Mouse (Mus musculus) urinary bladder, postnatal 4 days (tissue): ENCODE measurements around the gene Ibsp.

ENCODE experiments used
- DNase-seq, 2 experiments: peaks; one replicate each; pipeline ENCODE4 v3.0.0; 2021 to 2022; ENCODE audit warnings: low spot score in 2 of 2

The Ibsp gene

DNA sequence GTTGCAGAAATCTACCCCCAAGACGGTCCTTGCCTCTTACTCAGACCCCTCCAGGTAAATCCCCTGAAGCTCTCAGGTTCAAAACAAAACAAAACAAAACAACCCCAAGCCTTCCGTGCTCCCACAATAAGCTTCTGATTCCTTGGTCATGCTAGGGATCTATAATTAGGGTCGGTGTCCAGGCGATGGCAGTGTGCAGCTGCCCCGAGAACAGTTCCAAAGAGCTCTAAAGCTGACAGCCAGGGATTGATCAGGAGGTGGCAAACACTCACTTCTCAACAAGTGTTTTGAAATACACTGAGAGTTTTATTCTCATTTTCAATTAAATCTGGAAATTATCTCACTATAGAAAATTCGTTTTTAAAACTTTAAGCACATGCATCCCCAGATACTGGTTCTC is 43.9 kb downstream of the Ibsp start:
- no peak for DNase-seq

DNA sequence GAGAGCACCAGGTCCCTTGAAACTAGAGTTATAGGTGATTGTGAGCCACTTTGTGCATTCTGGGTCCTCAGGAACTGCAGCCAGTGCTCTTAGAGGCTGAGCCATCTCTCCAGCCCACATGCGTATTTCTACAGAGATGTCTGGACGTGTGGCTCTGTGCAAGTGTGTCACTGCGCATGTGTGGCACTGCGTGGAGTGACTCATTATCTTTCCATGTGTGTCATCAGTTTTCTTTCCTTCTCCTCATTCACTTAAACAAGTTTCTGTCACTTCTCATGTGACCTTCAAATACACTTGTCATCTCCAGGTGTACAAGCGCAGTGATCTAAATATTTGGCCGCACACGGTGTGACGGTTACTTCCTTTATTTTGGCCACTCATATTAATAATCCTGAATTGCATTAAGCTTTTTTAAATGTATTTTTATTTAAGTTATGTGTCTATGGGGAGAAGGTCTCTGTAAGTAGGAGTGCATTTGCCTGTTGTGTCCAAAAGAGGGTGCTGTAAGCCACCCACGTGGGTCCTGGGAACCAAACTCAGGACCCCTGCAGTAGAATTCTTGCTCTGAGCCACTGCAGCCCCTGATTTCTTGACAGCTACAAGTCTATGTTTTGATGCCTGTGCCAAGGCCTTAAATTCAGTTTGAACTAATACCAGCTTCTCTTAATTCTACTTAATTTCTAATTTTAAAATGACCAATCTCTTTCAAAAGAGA is 45.7 kb downstream of the Ibsp start:
- no peak for DNase-seq

DNA sequence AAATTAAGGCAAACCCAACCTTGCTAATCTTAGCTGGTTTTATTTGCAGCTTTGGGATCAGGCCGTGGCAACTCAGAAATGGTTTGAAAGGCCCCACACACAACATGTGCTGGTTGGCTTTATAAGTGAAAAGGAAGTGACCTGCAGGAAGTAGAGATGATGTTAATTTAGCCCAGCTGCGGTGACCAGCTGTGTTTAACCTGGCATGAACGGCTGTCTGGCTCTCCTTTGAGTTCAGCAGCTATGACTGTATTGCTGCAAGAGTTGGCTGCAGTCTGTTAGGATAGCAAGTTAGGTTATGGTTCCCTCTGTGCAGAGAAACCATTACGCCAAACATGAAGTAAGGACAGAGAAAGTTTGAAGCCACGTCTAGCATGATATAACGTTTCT is 46.3 kb downstream of the Ibsp start:
- no peak for DNase-seq

DNA sequence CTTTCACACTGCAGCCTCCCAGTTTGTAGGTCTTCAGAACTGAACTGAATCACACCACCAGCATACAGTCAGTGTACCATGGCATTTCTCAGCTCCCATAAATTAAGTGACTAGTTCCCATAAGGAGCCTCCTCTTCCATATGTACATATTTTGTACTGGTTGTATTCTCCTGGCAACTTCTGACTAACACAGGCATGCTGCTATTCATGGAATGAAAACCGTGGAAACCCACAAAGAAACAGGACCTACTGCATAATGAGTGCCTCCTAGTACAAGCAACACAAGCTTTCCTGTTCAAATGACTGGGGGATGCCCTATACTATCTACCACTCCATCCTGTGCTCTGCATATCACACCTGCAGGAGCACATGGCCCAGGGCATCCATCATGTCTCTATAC is 52.1 kb downstream of the Ibsp start:
- no peak for DNase-seq

DNA sequence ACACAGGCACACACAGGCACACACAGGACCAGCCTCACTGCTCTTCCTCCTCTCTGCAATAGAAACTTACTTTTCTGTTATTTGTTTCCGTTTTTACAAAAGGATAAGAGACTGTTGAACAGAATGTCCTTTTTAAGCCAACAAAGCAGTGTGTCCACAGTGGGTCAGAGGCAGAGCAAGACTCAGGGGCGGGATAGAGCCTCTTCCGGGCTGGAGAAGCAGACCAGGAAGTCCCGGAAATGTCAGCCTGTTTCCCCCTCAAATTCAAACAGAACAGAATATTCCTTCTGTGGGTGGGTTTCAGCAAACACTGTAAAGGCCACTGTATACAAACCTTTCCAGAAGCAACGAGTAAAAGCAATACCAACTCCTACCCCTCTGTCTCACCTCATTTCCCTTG is 52.9 kb downstream of the Ibsp start:
- DNase-seq = no peak

DNA sequence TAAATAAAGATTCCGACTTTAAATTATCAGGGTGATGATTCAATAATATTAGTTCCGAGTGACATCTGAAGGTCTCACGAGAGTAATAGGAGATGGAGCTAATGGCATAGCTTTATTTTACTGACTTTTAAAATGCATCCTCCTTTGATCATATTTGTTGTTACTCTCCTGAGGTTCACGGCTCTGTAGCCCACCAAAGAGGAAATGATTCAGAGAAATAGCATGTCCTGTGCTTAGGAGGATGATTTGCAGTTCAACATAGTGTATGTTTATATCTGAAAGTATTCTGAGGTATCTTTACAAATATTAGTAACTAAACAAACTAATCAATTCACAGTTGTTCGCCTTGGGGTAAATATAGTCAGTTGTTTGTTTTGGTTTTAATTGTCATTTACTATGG is 58.6 kb downstream of the Ibsp start:
- no peak for DNase-seq

DNA sequence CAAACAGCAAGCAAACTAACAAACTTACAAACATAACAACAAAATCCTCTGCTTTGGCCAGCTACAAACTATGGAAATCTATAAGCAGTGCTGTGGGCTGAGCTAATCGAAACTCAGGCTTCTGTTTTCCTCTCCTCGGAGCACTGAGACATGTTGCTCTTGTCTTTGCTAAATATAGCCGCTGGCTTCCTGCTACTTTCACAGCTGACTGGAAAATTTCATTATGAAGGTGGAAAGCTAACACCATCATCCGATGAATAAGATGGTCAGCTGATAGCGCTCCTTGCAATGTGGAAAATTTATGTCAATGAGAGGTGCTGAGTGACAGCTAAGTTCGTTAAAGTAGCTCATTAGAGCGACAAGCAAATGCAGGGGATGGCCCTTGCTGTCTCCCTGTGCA is 59.6 kb downstream of the Ibsp start:
- no peak for DNase-seq

DNA sequence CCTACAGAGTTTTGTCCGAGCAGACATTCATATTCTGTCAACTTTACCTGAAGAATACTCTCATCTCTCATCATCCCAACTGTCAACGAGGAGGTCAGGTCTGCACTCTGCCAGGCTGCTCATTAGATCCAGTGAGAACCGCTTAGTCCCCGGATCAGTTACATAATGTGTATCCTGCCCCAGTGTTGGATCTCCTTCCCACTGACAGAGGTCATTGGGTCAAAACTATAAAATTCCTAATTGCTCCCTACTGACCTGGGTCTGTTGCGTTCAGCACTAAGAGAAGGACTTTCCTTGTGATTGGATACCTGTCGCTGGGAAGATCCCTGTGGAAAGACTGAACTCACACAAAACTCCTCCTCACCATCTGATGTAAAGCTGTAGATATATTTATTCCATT is 60.3 kb downstream of the Ibsp start:
- DNase-seq = no peak
